Mouse (Mus musculus) CD4-positive naive resting alpha-beta T cell, adult 57 days (primary cell): Measurements from ENCODE around the gene Rnf167. TPM values are rescaled to one million over a fixed set of nuclear protein-coding genes. Genes with fewer than 3 reads are reported as not detected.

Experiments used
- total RNA-seq: library from RNA; stranded (reverse); gene quantifications from one replicate; pipeline ENCODE4 v1.2.4, GENCODE M21; 2023

Gene Rnf167
- 233 TPM for total RNA-seq

GRCm38 (mm10) chr11:70646691-70647650 is at the start of gene Rnf167, which contains the start of gene Slc25a11:
Gene Rnf167 (plus strand): TSS chr11:70647235.
Gene Slc25a11 (minus strand): TSS chr11:70647479.

DNA sequence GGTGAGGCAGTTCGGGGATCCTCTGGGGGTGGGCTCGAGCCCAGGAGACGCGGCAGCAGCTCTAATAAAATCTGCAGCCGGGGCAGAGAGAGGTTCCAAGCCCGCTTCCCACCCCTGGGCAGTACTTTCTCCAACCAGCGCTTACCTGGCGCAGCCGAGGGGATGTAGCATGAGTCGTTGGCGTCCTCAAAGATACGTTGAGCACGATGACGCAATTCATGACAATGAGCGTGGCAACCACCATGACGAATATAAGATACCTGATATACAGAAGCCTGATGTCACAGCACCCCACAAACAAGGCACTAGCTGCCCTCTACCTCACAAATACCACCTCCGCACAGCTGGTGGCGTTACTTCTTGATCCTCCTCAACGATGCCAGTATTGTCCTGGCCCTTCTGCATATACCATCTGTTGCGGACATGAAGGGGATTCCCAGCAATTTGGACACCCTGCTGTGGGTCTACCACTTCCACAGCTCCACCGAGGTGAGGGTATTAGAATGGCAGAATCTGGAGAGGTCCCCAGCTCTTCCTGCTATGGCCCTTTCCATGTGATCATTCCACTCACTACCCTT is 31.4 kb upstream of the Rnf167 start, which contains the start of gene 4930544D05Rik:
Gene 4930544D05Rik (plus strand): TSS at position 333 of the 578 bp plus-strand sequence.

DNA sequence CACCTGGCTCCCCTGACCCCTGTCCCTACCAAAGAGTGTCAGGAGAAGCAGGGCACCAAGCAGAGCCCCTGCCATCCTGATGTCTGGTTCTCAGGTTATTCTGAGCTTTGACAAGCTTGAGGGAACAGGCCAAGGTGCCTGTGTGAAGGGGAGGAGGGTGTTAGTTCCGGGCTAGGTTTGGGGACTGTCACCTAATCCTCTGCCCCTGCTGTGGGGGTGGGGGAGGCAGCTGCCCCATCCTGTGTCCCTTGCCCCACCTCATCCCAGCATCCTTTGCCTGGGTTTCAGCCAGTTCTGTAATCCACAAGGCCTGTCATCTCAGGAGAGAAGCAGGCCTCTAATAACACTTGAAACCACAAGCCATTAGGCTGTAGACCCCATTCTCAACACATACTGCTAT is 27.9 kb upstream of the Rnf167 start, which contains the start of gene Chrne:
Gene Chrne (minus strand): TSS at position 116 of the 400 bp plus-strand sequence.

GRCm38 (mm10) chr11:70638714-70639278 is 8.2 kb upstream of the Rnf167 start, which contains the start of gene Gp1ba:
Gene Gp1ba (plus strand): TSS chr11:70639122.

GRCm38 (mm10) chr11:70654198-70654922 is 7.3 kb downstream of the Rnf167 start, which contains the start of gene Pfn1:
Gene Pfn1 (minus strand): TSS chr11:70654644.

DNA sequence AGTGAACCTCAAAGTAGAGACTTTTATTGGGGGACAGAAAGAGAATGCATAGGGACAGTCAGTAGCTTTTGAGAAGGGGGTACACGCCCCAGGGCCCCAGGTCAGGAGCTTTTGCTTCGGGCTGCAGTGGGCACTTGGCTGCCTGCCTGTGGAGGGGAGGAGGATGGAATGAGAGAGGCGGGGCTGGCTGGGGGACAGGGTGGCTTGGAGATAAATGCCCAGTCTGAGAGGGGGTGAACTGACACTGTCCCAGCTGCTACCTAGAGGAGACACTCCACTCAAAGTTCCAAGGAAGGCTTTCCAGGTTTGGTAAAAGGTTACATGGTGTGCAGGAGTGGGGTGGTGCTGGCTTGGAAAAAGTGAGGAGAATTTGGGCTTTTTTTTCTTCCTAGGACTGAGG is 9.9 kb downstream of the Rnf167 start, which contains the start of gene Eno3:
Gene Eno3 (plus strand): TSS at position 239 of the 400 bp plus-strand sequence.

DNA sequence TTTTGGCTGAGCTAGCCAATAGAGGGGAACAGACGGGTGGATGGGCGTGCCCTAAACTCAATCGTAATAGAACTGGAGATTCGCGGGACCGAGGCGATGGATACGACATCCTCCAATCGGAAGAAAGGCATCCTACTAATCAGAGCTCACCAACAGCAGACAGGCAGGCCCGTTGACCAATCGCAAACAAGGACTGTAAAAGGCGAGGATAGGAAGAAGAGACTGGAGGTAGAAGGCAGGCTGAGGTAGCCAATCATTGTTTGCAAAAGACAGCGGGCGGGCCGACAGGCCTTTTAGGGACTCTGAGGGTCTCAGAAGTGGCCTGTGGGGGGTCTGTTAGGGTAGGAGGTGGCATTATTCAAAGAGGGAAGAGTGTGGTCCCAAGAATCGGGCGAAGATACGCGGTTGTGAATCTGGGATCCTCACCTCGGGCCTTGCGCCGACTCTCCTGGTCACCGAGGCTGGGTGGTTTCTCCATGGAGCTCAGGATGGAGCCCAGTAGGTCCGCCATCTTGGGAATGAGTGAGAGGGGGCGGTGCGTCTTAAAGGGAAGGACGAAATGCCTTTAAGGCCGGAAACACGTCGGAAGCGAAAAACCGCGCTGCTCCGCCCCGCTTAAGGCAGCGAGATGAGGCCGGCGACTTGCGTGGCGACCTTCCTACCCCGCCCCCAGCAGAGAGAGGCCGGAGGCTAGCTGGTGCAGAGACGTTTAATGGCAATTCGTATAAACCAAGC is 21.9 kb downstream of the Rnf167 start, which contains the start of gene Spag7:
Gene Spag7 (minus strand): TSS at position 646 of the 735 bp plus-strand sequence.

GRCm38 (mm10) chr11:70687601-70688199 is 40.7 kb downstream of the Rnf167 start, which contains the start of gene Camta2:
Gene Camta2 (minus strand): TSS chr11:70688105.

DNA sequence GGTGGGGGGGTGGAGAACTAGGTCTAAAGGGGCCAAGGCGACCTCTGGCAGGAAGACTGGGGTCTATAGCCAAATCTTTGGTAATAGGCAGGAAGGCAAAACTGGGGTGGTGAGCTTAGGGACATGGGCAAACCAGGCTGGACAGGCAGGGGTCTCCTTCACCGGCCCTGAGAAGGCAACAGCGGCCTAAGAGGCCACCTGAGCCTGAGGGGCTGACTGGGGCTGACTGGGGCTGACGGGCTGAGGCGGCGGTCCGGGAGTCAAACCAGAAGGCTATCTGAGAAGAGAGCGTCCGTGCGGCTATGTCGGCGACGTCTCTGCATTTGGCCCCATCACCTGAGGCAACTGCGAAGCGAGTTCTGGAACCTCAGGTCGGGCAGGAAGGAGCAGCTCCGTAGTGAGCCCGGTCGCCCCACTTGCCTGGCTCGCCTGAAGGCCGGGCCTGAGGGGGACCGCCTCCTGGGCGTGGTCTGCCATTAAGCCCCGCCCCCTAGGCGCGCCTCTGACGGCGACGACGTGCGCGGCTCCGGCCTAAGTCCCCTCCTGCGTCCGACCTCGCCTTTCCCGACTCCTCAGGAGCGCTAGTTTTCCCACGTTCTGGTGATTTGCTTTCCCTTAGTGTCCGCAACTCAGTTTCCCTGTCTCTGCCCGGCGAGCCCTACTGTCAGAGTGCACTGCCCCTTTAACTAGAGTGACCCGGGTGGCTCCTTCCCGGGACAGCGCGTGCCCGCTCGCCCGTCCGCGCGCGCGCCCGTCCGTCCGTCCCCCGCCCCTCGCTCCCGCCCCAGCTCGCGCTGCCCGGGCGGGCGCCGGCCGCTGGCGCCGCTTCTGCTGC is 52.9 kb downstream of the Rnf167 start, which contains the start of the genes Inca1 and Kif1c:
Gene Inca1 (minus strand): TSS at position 434 of the 835 bp plus-strand sequence.
Gene Kif1c (plus strand): TSS at position 827 of the 835 bp plus-strand sequence.

Other genes with a start within 250 kb of the Rnf167 start
- 27.0 TPM for gene Pelp1, start 237.2 kb upstream of the Rnf167 start, total RNA-seq
- gene Arrb2, start 214.6 kb upstream of the Rnf167 start, total RNA-seq = 347 TPM
- 39.9 TPM for gene Med11, start 195.3 kb upstream of the Rnf167 start, total RNA-seq
- 1.1 TPM for gene Zmynd15, start 187.8 kb upstream of the Rnf167 start, total RNA-seq
- gene Cxcl16, start 187.3 kb upstream of the Rnf167 start, total RNA-seq = 2.3 TPM
- 1.5 TPM for gene Tm4sf5, start 142.0 kb upstream of the Rnf167 start, total RNA-seq
- gene Vmo1, start 132.6 kb upstream of the Rnf167 start, total RNA-seq = not detected
- not detected for gene Gltpd2, start 128.0 kb upstream of the Rnf167 start, total RNA-seq
- gene Psmb6, start 121.9 kb upstream of the Rnf167 start, total RNA-seq = 129 TPM
- gene Gm40193, start 114.3 kb upstream of the Rnf167 start, total RNA-seq = not detected
- 7.3 TPM for gene Pld2, start 107.2 kb upstream of the Rnf167 start, total RNA-seq
- 201 TPM for gene Mink1, start 84.4 kb upstream of the Rnf167 start, total RNA-seq
- 1.0 TPM for gene 4930544D05Rik, start 31.4 kb upstream of the Rnf167 start, total RNA-seq
- gene Chrne, start 28.0 kb upstream of the Rnf167 start, total RNA-seq = 3.2 TPM
- not detected for gene Gp1ba, start 8.1 kb upstream of the Rnf167 start, total RNA-seq
- gene Slc25a11, start 244 bp downstream of the Rnf167 start, total RNA-seq = 53.6 TPM
- gene Pfn1, start 7.4 kb downstream of the Rnf167 start, total RNA-seq = 1,552 TPM
- gene Eno3, start 10.0 kb downstream of the Rnf167 start, total RNA-seq = 29.3 TPM
- 23.4 TPM for gene Spag7, start 22.2 kb downstream of the Rnf167 start, total RNA-seq
- 37.9 TPM for gene Camta2, start 40.9 kb downstream of the Rnf167 start, total RNA-seq
- 0.62 TPM for gene Inca1, start 52.9 kb downstream of the Rnf167 start, total RNA-seq
- 26.1 TPM for gene Kif1c, start 53.3 kb downstream of the Rnf167 start, total RNA-seq
- 2.7 TPM for gene Zfp3, start 117.0 kb downstream of the Rnf167 start, total RNA-seq
- 1.5 TPM for gene Scimp, start 165.4 kb downstream of the Rnf167 start, total RNA-seq
- gene Rabep1, start 197.5 kb downstream of the Rnf167 start, total RNA-seq = 34.7 TPM